Mouse (Mus musculus) neural tube, embryonic 12.5 days (tissue): ENCODE data around the gene Olfr1427. TPM values are rescaled to one million over a fixed set of nuclear protein-coding genes. Genes with fewer than 3 reads are reported as not detected.
"Not testable (repeated sequence)": the region's sequence is repeated elsewhere in the genome, so short reads cannot be mapped to it uniquely, and the experiment has no call there.

Experiments
- ATAC-seq: fragments of 200-750 bp; cut with Nextera tagmentation; 2 replicates; pipeline ENCODE4 v1.8.0; 2017; ENCODE audit warnings: low read depth, mild to moderate bottlenecking, moderate TSS enrichment, moderate library complexity; ENCODE audit not compliant: low FRiP score
- H3K27ac ChIP-seq: fragments of 300-500 bp; sonication (generic); 2 replicates; pipeline ENCODE4 v1.5.1; 2016
- H3K27me3 ChIP-seq: fragments of 300-500 bp; sonication (generic); replicated peaks from 2 replicates; pipeline ENCODE4 v1.6.1; 2016; ENCODE audit warnings: mild to moderate bottlenecking
- H3K36me3 ChIP-seq: fragments of 300-500 bp; sonication (generic); 2 replicates; pipeline ENCODE4 v1.6.1; 2016; ENCODE audit warnings: mild to moderate bottlenecking
- H3K4me1 ChIP-seq: fragments of 300-500 bp; sonication (generic); 2 replicates; pipeline ENCODE4 v1.6.1; 2016
- H3K4me2 ChIP-seq: fragments of 300-500 bp; sonication (generic); replicated peaks from 2 replicates; pipeline ENCODE4 v1.6.1; 2016; ENCODE audit warnings: mild to moderate bottlenecking
- H3K4me3 ChIP-seq: fragments of 300-500 bp; sonication (generic); 2 replicates; pipeline ENCODE4 v1.5.1; 2016
- H3K9ac ChIP-seq: fragments of 300-500 bp; sonication (generic); 2 replicates; pipeline ENCODE4 v1.6.1; 2016; ENCODE audit warnings: mild to moderate bottlenecking
- H3K9me3 ChIP-seq: fragments of 300-500 bp; sonication (generic); 2 replicates; pipeline ENCODE4 v1.6.1; 2016; ENCODE audit warnings: mild to moderate bottlenecking
- WGBS: fragments of 180-500 bp; shearing (Covaris S2); methylation state at CpG from one replicate; pipeline ENCODE4 v1.1.7; 2016; 5-methylcytosine and 5-hydroxymethylcytosine counted together
- polyA plus RNA-seq: library from polyadenylated mRNA; unstranded; fragments of >200 nt; fragmentation: Nextera tagmentation; extraction: Ambion mirVana; gene quantifications from 2 replicates; pipeline ENCODE4 v1.2.1, GENCODE M21; 2016

Olfr1427 gene
- polyA plus RNA-seq, 1 experiment from 2014 or later = not detected

DNA sequence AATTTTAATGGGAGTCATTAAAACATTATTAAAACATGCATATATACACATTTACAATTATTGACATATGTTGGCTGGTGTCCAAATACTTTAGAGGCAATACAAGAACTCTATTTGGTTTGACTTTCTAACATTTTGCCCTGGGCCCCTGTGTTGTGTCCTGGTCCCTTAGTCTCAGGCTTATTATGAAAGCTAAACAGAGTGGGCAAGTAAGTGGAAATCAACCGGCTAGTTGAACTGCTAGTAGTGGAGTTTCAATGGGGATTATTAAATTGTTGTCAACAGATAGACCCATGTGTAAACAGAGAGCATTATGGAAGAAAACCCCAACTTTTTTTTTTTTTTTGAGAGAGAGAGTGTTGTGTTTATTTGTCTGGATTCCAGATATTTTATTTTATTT, 40.6 kb downstream of the Olfr1427 start, which contains the start of gene Olfr1424:
TSS of gene Olfr1424 (minus strand) at position 101 of the 400 bp plus-strand sequence.
- 87% methylated on average over 1 of the region's 1 CpGs for WGBS
- not testable (repeated sequence) for H3K9ac ChIP-seq, H3K9me3 ChIP-seq, H3K27me3 ChIP-seq, H3K4me3 ChIP-seq, ATAC-seq, H3K4me1 ChIP-seq, H3K36me3 ChIP-seq, H3K4me2 ChIP-seq, H3K27ac ChIP-seq

Other genes starting within 250 kb of the Olfr1427 start
- not detected in 2 replicates for gene Olfr1418, start 242.3 kb downstream of the Olfr1427 start, polyA plus RNA-seq
- gene Olfr1419, start 228.2 kb downstream of the Olfr1427 start, polyA plus RNA-seq = not detected in 2 replicates
- gene Olfr1420, start 216.8 kb downstream of the Olfr1427 start, polyA plus RNA-seq = not detected in 2 replicates
- 17.8 and 21.1 TPM in 2 replicates for gene Patl1, start 190.9 kb downstream of the Olfr1427 start, polyA plus RNA-seq
- gene Osbp, start 137.4 kb downstream of the Olfr1427 start, polyA plus RNA-seq = 5.1 TPM in 2 replicates
- gene Olfr1423, start 62.0 kb downstream of the Olfr1427 start, polyA plus RNA-seq = not detected in 2 replicates
- not detected in 2 replicates for gene Olfr1424, start 40.7 kb downstream of the Olfr1427 start, polyA plus RNA-seq
- not detected in 2 replicates for gene Olfr1425, start 25.6 kb downstream of the Olfr1427 start, polyA plus RNA-seq
- not detected in 2 replicates for gene Olfr1426, start 11.3 kb downstream of the Olfr1427 start, polyA plus RNA-seq
- gene Olfr1428, start 12.6 kb upstream of the Olfr1427 start, polyA plus RNA-seq = not detected in 2 replicates
- not detected in 2 replicates for gene Olfr76, start 19.9 kb upstream of the Olfr1427 start, polyA plus RNA-seq
- gene Olfr1555-ps1, start 66.8 kb upstream of the Olfr1427 start, polyA plus RNA-seq = not detected in 2 replicates
- gene Olfr1431, start 97.3 kb upstream of the Olfr1427 start, polyA plus RNA-seq = not detected in 2 replicates
- gene Olfr1432, start 129.3 kb upstream of the Olfr1427 start, polyA plus RNA-seq = not detected in 2 replicates
- not detected in 2 replicates for gene Olfr262, start 138.3 kb upstream of the Olfr1427 start, polyA plus RNA-seq
- not detected in 2 replicates for gene Olfr235, start 157.7 kb upstream of the Olfr1427 start, polyA plus RNA-seq
- gene Olfr1434, start 176.5 kb upstream of the Olfr1427 start, polyA plus RNA-seq = not detected in 2 replicates
- not detected in 2 replicates for gene Olfr1436, start 195.8 kb upstream of the Olfr1427 start, polyA plus RNA-seq
- not detected in 2 replicates for gene Olfr1437, start 221.8 kb upstream of the Olfr1427 start, polyA plus RNA-seq
- gene Olfr1438-ps1, start 232.6 kb upstream of the Olfr1427 start, polyA plus RNA-seq = not detected in 2 replicates